Mouse (Mus musculus) E14TG2a.4 (cell line): ENCODE results near the gene Pipox.

Source experiments
- CTCF ChIP-seq: conservative IDR thresholded peaks from 2 replicates; pipeline ENCODE4 v1.5.1; 2014; ENCODE audit warnings: low read length
- NANOG ChIP-seq: IDR thresholded peaks from 2 replicates; pipeline ENCODE4 v1.6.1; 2014; ENCODE audit warnings: borderline replicate concordance, low read length, mixed read lengths

- TF ChIP-seq CTCF (no peak), NANOG (no peak)
Observed at GRCm38 (mm10) chr11:77913505-77913904, 19.6 kb upstream of the Pipox start.
